Mouse (Mus musculus) CH12.LX (cell line): Measurements from ENCODE around the gene Pgc.
A peak's percentile ranks its signal among the peaks of the same experiment; 100 is the strongest.

Experiments used
- CTCF ChIP-seq, 2 experiments: IDR thresholded peaks in 1 of 2; conservative IDR thresholded peaks in 1 of 2; 2 replicates each; pipeline ENCODE4 v1.5.1; 2011 to 2012; ENCODE audit warnings: low read depth in 2 of 2, low read length in 2 of 2, improper control_type of control experiment in 1 of 2, inconsistent platforms in 1 of 2, mild to moderate bottlenecking in 1 of 2, moderate library complexity in 1 of 2
- E2F4 ChIP-seq: IDR thresholded peaks from 2 replicates; pipeline ENCODE4 v1.6.1; 2011; ENCODE audit warnings: low read depth, low read length, improper control_type of control experiment; ENCODE audit not compliant: insufficient replicate concordance
- EP300 ChIP-seq: IDR thresholded peaks from 2 replicates; pipeline ENCODE4 v1.6.1; 2011; ENCODE audit warnings: low read length, improper control_type of control experiment
- GABPA ChIP-seq: IDR thresholded peaks from 2 replicates; pipeline ENCODE4 v1.6.1; 2012; ENCODE audit warnings: low read depth, low read length, improper control_type of control experiment, inconsistent platforms; ENCODE audit not compliant: insufficient replicate concordance
- JUND ChIP-seq: conservative IDR thresholded peaks from 2 replicates; pipeline ENCODE4 v1.6.1; 2011; ENCODE audit warnings: low read depth, low read length, improper control_type of control experiment
- MAFK ChIP-seq: IDR thresholded peaks from 2 replicates; pipeline ENCODE4 v1.6.1; 2011; ENCODE audit warnings: low read length, improper control_type of control experiment; ENCODE audit not compliant: insufficient replicate concordance
- POLR2A ChIP-seq: IDR thresholded peaks from 2 replicates; pipeline ENCODE4 v1.6.1; 2011; ENCODE audit warnings: low read depth, mild to moderate bottlenecking, improper control_type of control experiment, low read length
- TBP ChIP-seq: conservative IDR thresholded peaks from 2 replicates; pipeline ENCODE4 v1.6.1; 2011; ENCODE audit warnings: low read depth, low read length, improper control_type of control experiment

GRCm38 (mm10) chr17:47744746-47745368 lies 18.2 kb downstream of the Pgc start:
- no peak for TF ChIP-seq E2F4
- TF ChIP-seq POLR2A: no peak
- peak; percentile 39 to 53 for TF ChIP-seq CTCF (conservative IDR thresholded peaks at IDR 0.05 in 1 of 2, IDR thresholded peaks at IDR 0.05 in 1 of 2; ENCODE audit: low read depth in 2 of 2, low read length in 2 of 2)
- TF ChIP-seq GABPA: no peak
- no peak for TF ChIP-seq MAFK
- TF ChIP-seq TBP: no peak
- no peak for TF ChIP-seq EP300
- no peak for TF ChIP-seq JUND
